Mouse (Mus musculus): Measurements from ENCODE around the gene Gm17535. TPM values are rescaled to one million over a fixed set of nuclear protein-coding genes. Genes with fewer than 3 reads are reported as not detected.
"Not testable (repeated sequence)": the region's sequence is repeated elsewhere in the genome, so short reads cannot be mapped to it uniquely, and the experiment has no call there.

Gene Gm17535
- polyA plus RNA-seq, 1 experiment from 2014 or later = not detected

- not testable (repeated sequence) for H3K36me3 ChIP-seq; H3K4me2 ChIP-seq; H3K4me1 ChIP-seq (replicated peaks); H3K4me3 ChIP-seq (replicated peaks); H3K9me3 ChIP-seq (replicated peaks); H3K27me3 ChIP-seq; H3K9ac ChIP-seq; ATAC-seq (ENCODE audit: low read depth); H3K27ac ChIP-seq; DNase-seq
- WGBS (ENCODE audit: insufficient replicate concordance) = 63% methylated on average over 5 of the region's 5 CpGs
These were observed 8.3 kb upstream of the Gm17535 start for GRCm38 (mm10) chr9:3026136-3026535.

- DNase-seq; H3K9ac ChIP-seq; H3K27ac ChIP-seq; H3K9me3 ChIP-seq (replicated peaks); H3K36me3 ChIP-seq; H3K4me2 ChIP-seq; H3K4me1 ChIP-seq (replicated peaks); ATAC-seq (ENCODE audit: low read depth); H3K4me3 ChIP-seq (replicated peaks); H3K27me3 ChIP-seq: not testable (repeated sequence)
- WGBS (ENCODE audit: insufficient replicate concordance) = 56% methylated on average over 9 of the region's 9 CpGs
These were observed 7.7 kb upstream of the Gm17535 start for GRCm38 (mm10) chr9:3026741-3027140.

- not testable (repeated sequence) for H3K9ac ChIP-seq; ATAC-seq (ENCODE audit: low read depth); H3K9me3 ChIP-seq (replicated peaks); H3K27ac ChIP-seq; H3K4me3 ChIP-seq (replicated peaks); H3K36me3 ChIP-seq; H3K27me3 ChIP-seq; H3K4me1 ChIP-seq (replicated peaks); H3K4me2 ChIP-seq; DNase-seq
- 62% methylated on average over 9 of the region's 9 CpGs for WGBS (ENCODE audit: insufficient replicate concordance)
These were observed 7.2 kb upstream of the Gm17535 start for GRCm38 (mm10) chr9:3027200-3027599.

GRCm38 (mm10) chr9:3029276-3030000 is 5.0 kb upstream of the Gm17535 start:
- not testable (repeated sequence) for ATAC-seq (ENCODE audit: low read depth); H3K9me3 ChIP-seq (replicated peaks); H3K4me1 ChIP-seq (replicated peaks); H3K27me3 ChIP-seq; H3K27ac ChIP-seq; H3K4me2 ChIP-seq; H3K36me3 ChIP-seq; H3K4me3 ChIP-seq (replicated peaks); H3K9ac ChIP-seq
- peak; percentile 71 for DNase-seq
- 56% methylated on average over 13 of the region's 16 CpGs for WGBS (ENCODE audit: insufficient replicate concordance)

GRCm38 (mm10) chr9:3030677-3031318 is 3.6 kb upstream of the Gm17535 start:
- not testable (repeated sequence) for H3K4me1 ChIP-seq (replicated peaks); H3K27me3 ChIP-seq; H3K4me3 ChIP-seq (replicated peaks); H3K36me3 ChIP-seq; H3K9ac ChIP-seq; H3K4me2 ChIP-seq; ATAC-seq (ENCODE audit: low read depth); H3K9me3 ChIP-seq (replicated peaks); DNase-seq; H3K27ac ChIP-seq
- WGBS (ENCODE audit: insufficient replicate concordance) = 58% methylated on average over 2 of the region's 10 CpGs

- WGBS (ENCODE audit: insufficient replicate concordance) = 57% methylated on average over 8 of the region's 8 CpGs
- H3K4me1 ChIP-seq (replicated peaks); H3K9me3 ChIP-seq (replicated peaks); H3K9ac ChIP-seq; H3K27me3 ChIP-seq; DNase-seq; H3K4me3 ChIP-seq (replicated peaks); H3K27ac ChIP-seq; H3K36me3 ChIP-seq; H3K4me2 ChIP-seq; ATAC-seq (ENCODE audit: low read depth): not testable (repeated sequence)
These were observed 2.2 kb downstream of the Gm17535 start, which contains the start of gene Gm10715 for GRCm38 (mm10) chr9:3036577-3036976. Gene Gm10715, plus strand, starts transcription at chr9:3036877.

GRCm38 (mm10) chr9:3038161-3038560 is 3.8 kb downstream of the Gm17535 start:
- not testable (repeated sequence) for H3K4me2 ChIP-seq; H3K4me3 ChIP-seq (replicated peaks); H3K4me1 ChIP-seq (replicated peaks); DNase-seq; H3K27me3 ChIP-seq; ATAC-seq (ENCODE audit: low read depth); H3K36me3 ChIP-seq; H3K9ac ChIP-seq; H3K9me3 ChIP-seq (replicated peaks); H3K27ac ChIP-seq
- WGBS (ENCODE audit: insufficient replicate concordance) = 50% methylated on average over 4 of the region's 4 CpGs

Small RNAs within 50 kb of the gene (microRNA-seq; reads per million reads assigned to microRNA genes)
- not detected for gene Mir101c

Other genes with a start within 250 kb of the Gm17535 start
- not detected in 2 replicates for gene Gm10722, start 33.7 kb upstream of the Gm17535 start, polyA plus RNA-seq (2015; fragmentation: Nextera tagmentation; extraction: Ambion mirVana)
- gene Gm11168, start 31.3 kb upstream of the Gm17535 start, polyA plus RNA-seq (2015; fragmentation: Nextera tagmentation; extraction: Ambion mirVana) = not detected in 2 replicates
- not detected in 2 replicates for gene Gm10721, start 21.5 kb upstream of the Gm17535 start, polyA plus RNA-seq (2015; fragmentation: Nextera tagmentation; extraction: Ambion mirVana)
- not detected in 2 replicates for gene Gm10720, start 18.9 kb upstream of the Gm17535 start, polyA plus RNA-seq (2015; fragmentation: Nextera tagmentation; extraction: Ambion mirVana)
- not detected in 2 replicates for gene Gm10719, start 17.2 kb upstream of the Gm17535 start, polyA plus RNA-seq (2015; fragmentation: Nextera tagmentation; extraction: Ambion mirVana)
- not detected in 2 replicates for gene Gm10718, start 11.1 kb upstream of the Gm17535 start, polyA plus RNA-seq (2015; fragmentation: Nextera tagmentation; extraction: Ambion mirVana)
- not detected in 2 replicates for gene Gm10717, start 9.2 kb upstream of the Gm17535 start, polyA plus RNA-seq (2015; fragmentation: Nextera tagmentation; extraction: Ambion mirVana)
- not detected in 2 replicates for gene Gm10715, start 2.3 kb downstream of the Gm17535 start, polyA plus RNA-seq (2015; fragmentation: Nextera tagmentation; extraction: Ambion mirVana)